Mouse (Mus musculus) hindbrain, embryonic 14.5 days (tissue): ENCODE results near the gene Srsf3. TPM values are rescaled to one million over a fixed set of nuclear protein-coding genes. Genes with fewer than 3 reads are reported as not detected.
A peak's percentile ranks its signal among the peaks of the same experiment; 100 is the strongest.

Experiments used
- ATAC-seq: fragments of 200-750 bp; cut with Nextera tagmentation; 2 replicates; pipeline ENCODE4 v1.8.0; 2017; ENCODE audit warnings: moderate number of reproducible peaks, mild to moderate bottlenecking, moderate TSS enrichment, moderate library complexity; ENCODE audit not compliant: low FRiP score
- DNase-seq: peaks from one replicate; pipeline ENCODE4 v3.0.0-alpha.2; 2015; ENCODE audit warnings: low spot score
- H3K27ac ChIP-seq: fragments of 300-500 bp; sonication (generic); 2 replicates; pipeline ENCODE4 v1.5.1; 2014; ENCODE audit warnings: mild to moderate bottlenecking, moderate library complexity
- H3K27me3 ChIP-seq: fragments of 300-500 bp; sonication (generic); 2 replicates; pipeline ENCODE4 v1.6.1; 2014; ENCODE audit warnings: mild to moderate bottlenecking, low read length, mixed read lengths; ENCODE audit not compliant: control insufficient read depth, insufficient read depth
- H3K36me3 ChIP-seq: fragments of 300-500 bp; sonication (generic); replicated peaks from 2 replicates; pipeline ENCODE4 v1.6.1; 2014; ENCODE audit not compliant: control insufficient read depth, insufficient read depth
- H3K4me1 ChIP-seq: fragments of 300-500 bp; sonication (generic); replicated peaks from 2 replicates; pipeline ENCODE4 v1.6.1; 2014; ENCODE audit warnings: antibody characterized with exemption, low read length, mixed read lengths; ENCODE audit not compliant: control insufficient read depth, insufficient read depth
- H3K4me2 ChIP-seq: fragments of 300-500 bp; sonication (generic); replicated peaks from 2 replicates; pipeline ENCODE4 v1.6.1; 2014; ENCODE audit warnings: mild to moderate bottlenecking, moderate library complexity
- H3K4me3 ChIP-seq: fragments of 300-500 bp; sonication (generic); replicated peaks from 2 replicates; pipeline ENCODE4 v1.5.1; 2014; ENCODE audit warnings: mild to moderate bottlenecking, low read length
- H3K9ac ChIP-seq: fragments of 300-500 bp; sonication (generic); 2 replicates; pipeline ENCODE4 v1.6.1; 2014
- H3K9me3 ChIP-seq: fragments of 300-500 bp; sonication (generic); 2 replicates; pipeline ENCODE4 v1.6.1; 2016; ENCODE audit warnings: low read length; ENCODE audit not compliant: control insufficient read depth
- WGBS: fragments of 180-500 bp; shearing (Covaris S2); extraction: QIAGEN DNeasy Blood & Tissue Kit; methylation state at CpG from one replicate; pipeline ENCODE4 v1.1.7; 2014; 5-methylcytosine and 5-hydroxymethylcytosine counted together
- polyA plus RNA-seq: library from polyadenylated mRNA; unstranded; fragments of >200 nt; fragmentation: Nextera tagmentation; extraction: Ambion mirVana; gene quantifications from 2 replicates; pipeline ENCODE4 v1.2.1, GENCODE M21; 2014

Gene Srsf3
- polyA plus RNA-seq: 446 and 460 TPM in 2 replicates

DNA sequence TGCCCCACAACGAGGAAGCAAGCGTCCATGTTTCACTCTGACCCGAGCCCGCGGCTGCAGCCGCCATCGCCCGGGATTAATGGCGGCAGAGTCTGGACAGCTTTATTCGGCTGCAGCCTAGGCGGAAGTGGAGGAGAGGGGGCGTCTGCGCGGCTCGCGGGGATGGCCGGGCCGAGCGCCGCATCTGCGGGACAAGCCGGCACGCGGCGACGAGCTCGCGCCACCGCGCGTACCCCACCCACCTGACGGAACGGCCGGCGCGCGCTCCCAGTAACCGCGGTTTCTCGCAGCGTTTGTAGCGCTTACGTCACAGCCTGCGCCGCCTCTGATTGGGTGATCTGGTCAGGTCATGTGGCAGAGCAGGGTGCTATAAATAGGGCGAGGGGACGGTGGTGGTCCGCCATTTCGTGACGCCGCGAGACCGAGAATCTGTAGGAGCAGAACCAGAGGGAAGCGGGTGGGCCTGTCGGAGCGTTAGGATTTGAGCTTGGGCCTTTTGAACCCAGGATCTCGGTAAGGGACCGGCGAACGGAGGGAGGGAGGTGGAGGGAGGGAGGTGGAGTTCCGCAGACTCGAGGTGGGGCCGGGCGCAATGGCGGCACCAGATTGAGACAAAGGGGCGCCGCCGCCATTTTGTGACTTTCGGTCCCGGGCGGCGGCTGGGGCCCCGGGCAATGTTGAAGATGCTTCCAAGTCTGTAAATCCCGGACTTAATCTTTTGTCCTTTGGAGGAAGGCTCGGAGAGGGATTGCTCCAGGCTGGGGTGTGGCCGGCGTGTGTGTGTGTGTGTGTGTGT is at the start of gene Srsf3:
Gene Srsf3 (plus strand): TSS at position 355 of the 796 bp plus-strand sequence.
- Histone ChIP-seq H3K4me3 (peak within 1 kb of the TSS; percentile 60), H3K4me2 (peak within 1 kb of the TSS; percentile 99), H3K36me3 (peaks cover 22% of the 10 kb centered on the region), H3K9me3 (no peaks in the 10 kb centered on the region), H3K27ac (peak within 1 kb of the TSS; percentile 94), H3K4me1 (peaks cover 32% of the 10 kb centered on the region), H3K9ac (peak within 1 kb of the TSS; percentile 94), H3K27me3 (no peaks in the 10 kb centered on the region)
- DNase-seq: peak; percentile 100
- peak; percentile 98 for ATAC-seq
- under 1% methylated on average over 77 of the region's 77 CpGs for WGBS

DNA sequence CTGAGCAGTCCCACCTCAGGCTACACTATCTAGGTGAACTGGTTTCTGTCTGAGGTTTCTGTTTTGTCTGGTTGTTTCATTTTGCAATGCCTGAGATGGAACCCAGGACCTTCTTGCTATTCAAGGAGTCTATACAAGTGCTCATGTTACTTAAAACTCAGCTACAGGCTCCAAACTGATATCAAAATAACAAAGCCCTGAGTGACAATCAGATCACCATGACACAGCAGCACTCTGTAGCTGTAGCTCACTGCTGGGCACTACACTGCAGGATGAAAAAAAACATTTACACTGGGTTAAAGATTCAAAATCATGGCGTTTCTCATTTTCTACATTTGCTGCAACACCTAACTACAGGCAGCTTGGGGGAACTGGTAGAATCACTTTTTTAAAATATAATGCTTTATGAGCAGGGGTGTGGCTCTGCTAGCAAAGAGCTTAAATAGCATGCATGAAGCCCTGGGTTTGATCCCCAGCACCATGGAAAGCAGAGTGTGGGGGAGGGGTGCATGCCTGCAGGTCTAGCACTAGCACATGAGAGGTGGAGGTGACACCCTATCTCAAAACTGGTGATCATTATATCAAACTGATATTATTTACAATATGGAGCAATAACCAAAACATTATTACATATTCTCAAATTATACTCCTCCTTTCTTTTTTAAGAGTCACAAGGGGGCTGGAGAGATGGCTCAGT is 47.6 kb upstream of the Srsf3 start:
- WGBS: 89% methylated on average over 1 of the region's 1 CpGs

DNA sequence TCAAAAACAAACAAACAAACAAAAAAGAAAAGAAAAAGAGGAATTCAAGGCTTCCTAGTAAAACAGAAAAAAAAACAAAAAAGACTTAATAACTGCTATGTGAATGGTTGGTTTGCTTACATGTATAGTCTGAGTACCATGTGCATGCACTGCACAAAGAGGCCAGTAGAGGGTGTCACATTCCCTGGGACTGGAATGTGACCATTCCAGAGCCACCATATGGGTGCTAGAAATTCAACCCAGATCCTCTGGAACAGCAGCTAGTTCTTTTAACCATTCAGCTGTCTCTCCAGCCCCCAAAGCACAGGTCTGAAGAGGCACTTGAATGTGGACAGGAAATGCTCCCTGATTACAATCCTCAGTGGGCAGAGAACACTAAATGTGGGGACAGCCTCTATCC is 45.6 kb upstream of the Srsf3 start:
- Histone ChIP-seq H3K4me1 (no peaks in the 10 kb centered on the region), H3K4me3 (no peak overlapping the region), H3K4me2 (no peak overlapping the region), H3K9me3 (no peaks in the 10 kb centered on the region), H3K27me3 (no peaks in the 10 kb centered on the region), H3K36me3 (peaks cover 98% of the 10 kb centered on the region), H3K27ac (no peak overlapping the region), H3K9ac (no peak overlapping the region)
- DNase-seq (no peak), ATAC-seq (no peak)

More for the DNA sequence above, 47.6 kb upstream of the Srsf3 start:
- Histone ChIP-seq H3K4me2 (no peak overlapping the region), H3K4me1 (no peaks in the 10 kb centered on the region), H3K4me3 (no peak overlapping the region), H3K9me3 (no peaks in the 10 kb centered on the region), H3K9ac (no peak overlapping the region), H3K27ac (no peak overlapping the region), H3K36me3 (peaks cover 93% of the 10 kb centered on the region), H3K27me3 (no peaks in the 10 kb centered on the region)
- DNase-seq (no peak), ATAC-seq (no peak)

DNA sequence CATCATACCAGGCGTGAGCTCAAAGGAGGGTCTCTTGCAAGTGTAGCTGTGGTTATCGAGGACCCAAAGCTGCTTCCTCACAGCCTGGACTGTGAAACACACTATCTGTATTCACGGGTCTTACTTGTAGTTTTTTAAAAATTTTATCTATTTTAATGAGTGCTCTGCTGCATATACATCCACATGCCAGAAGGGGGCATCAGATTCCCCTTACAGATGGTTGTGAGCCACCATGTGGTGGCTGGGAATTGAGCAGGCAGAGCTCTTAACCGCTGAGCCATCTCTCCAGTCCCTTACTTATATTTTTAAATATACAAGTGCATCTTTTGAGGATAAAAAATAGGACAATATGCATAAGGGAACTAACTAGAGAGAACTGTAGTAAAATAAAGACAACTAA is 44.7 kb upstream of the Srsf3 start:
- no peak for ATAC-seq
- peak; percentile 68 for DNase-seq
- no peak overlapping the region for H3K27ac ChIP-seq
- no peaks in the 10 kb centered on the region for H3K27me3 ChIP-seq
- H3K4me1 ChIP-seq: no peaks in the 10 kb centered on the region
- no peak overlapping the region for H3K4me3 ChIP-seq
- no peak overlapping the region for H3K4me2 ChIP-seq
- peaks cover 94% of the 10 kb centered on the region for H3K36me3 ChIP-seq
- no peaks in the 10 kb centered on the region for H3K9me3 ChIP-seq
- WGBS: 67% methylated on average over 4 of the region's 4 CpGs
- no peak overlapping the region for H3K9ac ChIP-seq

DNA sequence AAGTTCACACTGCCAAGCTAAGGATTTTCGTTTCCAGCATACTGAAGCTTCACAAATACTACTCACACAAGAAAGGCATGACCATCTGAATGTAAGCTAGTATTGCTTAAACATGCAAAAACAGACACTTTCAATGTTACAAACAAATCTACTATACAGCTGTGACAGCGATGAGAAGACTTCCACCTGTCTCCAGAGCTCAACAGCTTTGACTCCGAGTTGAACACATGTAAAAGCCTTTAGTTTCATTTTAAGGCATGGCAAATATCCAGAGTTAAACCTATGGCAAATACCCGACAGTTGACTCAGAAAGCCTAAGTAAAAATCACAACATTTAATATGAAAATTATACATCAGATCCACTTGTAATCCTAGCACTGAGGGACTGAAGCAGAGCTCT is 44.1 kb upstream of the Srsf3 start:
- no peak overlapping the region for H3K4me3 ChIP-seq
- H3K9me3 ChIP-seq: no peaks in the 10 kb centered on the region
- ATAC-seq (no peak), DNase-seq (no peak)
- H3K27me3 ChIP-seq: no peaks in the 10 kb centered on the region
- H3K9ac ChIP-seq: no peak overlapping the region
- H3K4me1 ChIP-seq: no peaks in the 10 kb centered on the region
- no peak overlapping the region for H3K27ac ChIP-seq
- H3K4me2 ChIP-seq: no peak overlapping the region
- peaks cover 88% of the 10 kb centered on the region for H3K36me3 ChIP-seq
- 94% methylated on average over 4 of the region's 4 CpGs for WGBS

DNA sequence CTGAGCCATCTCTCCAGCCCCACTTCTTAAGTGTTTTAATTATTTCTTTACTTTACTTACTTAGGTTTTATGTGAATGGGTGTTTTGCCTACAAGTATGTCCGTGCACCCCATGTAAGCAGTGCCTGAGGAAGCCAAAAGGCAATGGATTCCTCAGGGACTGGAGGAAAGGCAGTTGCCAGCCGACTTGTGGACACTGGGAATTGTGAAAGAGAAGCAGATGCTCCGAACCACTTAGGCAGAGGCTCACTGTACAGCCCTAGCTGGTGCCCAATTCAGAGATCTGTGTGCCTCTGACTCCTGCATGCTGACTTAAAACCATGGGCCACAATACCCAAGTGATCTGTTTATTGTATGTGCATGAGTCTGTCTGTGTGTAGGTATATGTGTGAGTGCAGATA is 43.4 kb upstream of the Srsf3 start:
- H3K36me3 ChIP-seq: peaks cover 81% of the 10 kb centered on the region
- no peaks in the 10 kb centered on the region for H3K4me1 ChIP-seq
- ATAC-seq (no peak), DNase-seq (no peak)
- no peak overlapping the region for H3K4me2 ChIP-seq
- no peak overlapping the region for H3K9ac ChIP-seq
- no peak overlapping the region for H3K27ac ChIP-seq
- no peaks in the 10 kb centered on the region for H3K9me3 ChIP-seq
- H3K27me3 ChIP-seq: no peaks in the 10 kb centered on the region
- 89% methylated on average over 3 of the region's 3 CpGs for WGBS
- no peak overlapping the region for H3K4me3 ChIP-seq

DNA sequence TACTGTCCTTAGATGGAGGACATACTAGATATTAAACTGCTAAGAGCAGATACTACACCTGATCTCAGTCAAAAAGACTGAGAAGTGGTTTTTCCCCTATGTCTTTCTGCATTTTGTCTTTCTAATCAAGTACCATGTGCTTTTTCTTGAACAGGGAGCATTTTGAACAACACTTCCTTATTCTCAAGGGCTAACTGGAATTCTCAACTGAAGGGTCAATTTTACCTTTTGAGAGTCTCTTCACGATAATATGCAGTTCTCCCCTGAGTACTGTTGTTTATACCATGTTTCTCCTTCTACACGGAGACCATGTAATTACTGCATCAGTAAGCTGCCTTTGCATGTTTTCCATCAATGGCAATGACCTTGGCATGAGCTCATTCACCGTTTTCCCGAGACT is 42.4 kb upstream of the Srsf3 start:
- ATAC-seq (no peak), DNase-seq (no peak)
- Histone ChIP-seq H3K27me3 (no peaks in the 10 kb centered on the region), H3K4me1 (no peaks in the 10 kb centered on the region), H3K9ac (no peak overlapping the region), H3K9me3 (no peaks in the 10 kb centered on the region), H3K4me3 (no peak overlapping the region), H3K27ac (no peak overlapping the region), H3K36me3 (peaks cover 78% of the 10 kb centered on the region), H3K4me2 (no peak overlapping the region)
- 76% methylated on average over 4 of the region's 4 CpGs for WGBS

DNA sequence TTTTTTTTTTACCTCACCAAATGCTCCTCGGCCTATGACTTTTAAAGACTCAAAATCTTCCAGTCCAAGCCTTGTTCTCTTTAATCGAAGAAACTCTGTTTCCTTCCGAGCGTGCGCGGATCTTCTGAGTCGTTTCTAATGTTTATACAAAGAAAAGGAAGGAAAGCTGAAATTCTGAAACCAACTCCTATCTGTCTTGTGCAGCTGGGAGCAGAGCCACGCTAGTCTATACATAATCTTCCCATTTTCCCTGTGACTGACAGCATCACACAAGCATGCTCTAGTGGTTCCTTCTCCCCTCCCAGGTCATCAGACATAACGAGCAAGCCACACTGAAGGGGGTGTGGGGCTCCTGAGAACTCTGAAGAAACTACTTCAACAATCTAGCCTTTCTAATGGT is 41.1 kb upstream of the Srsf3 start:
- ATAC-seq (no peak), DNase-seq (no peak)
- H3K9me3 ChIP-seq: no peaks in the 10 kb centered on the region
- no peak overlapping the region for H3K9ac ChIP-seq
- peaks cover 79% of the 10 kb centered on the region for H3K36me3 ChIP-seq
- H3K27ac ChIP-seq: no peak overlapping the region
- H3K4me1 ChIP-seq: no peaks in the 10 kb centered on the region
- WGBS: 90% methylated on average over 9 of the region's 9 CpGs
- no peak overlapping the region for H3K4me2 ChIP-seq
- H3K4me3 ChIP-seq: no peak overlapping the region
- H3K27me3 ChIP-seq: no peaks in the 10 kb centered on the region

DNA sequence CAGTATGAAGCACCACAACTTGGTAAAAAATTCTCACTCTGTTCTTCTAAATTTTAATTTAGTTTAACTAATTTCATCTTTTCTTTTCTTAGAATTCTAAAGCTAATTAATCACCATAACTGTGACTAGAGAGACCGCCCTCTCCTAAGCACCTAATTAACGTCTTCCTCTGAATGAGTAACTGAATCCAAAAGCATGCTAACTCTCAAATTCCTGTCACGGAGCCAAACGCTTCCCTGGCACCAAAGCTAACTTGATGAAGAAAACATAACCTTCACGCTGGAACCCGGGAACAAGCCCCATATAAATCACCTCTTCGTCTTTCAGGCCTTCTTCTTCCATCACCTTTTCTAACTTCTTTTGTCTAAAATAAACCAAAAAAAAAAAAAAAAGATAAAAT is 40.3 kb upstream of the Srsf3 start:
- Histone ChIP-seq H3K36me3 (peaks cover 79% of the 10 kb centered on the region), H3K9ac (no peak overlapping the region), H3K9me3 (no peaks in the 10 kb centered on the region), H3K4me3 (no peak overlapping the region), H3K4me2 (no peak overlapping the region), H3K4me1 (no peaks in the 10 kb centered on the region), H3K27me3 (no peaks in the 10 kb centered on the region), H3K27ac (no peak overlapping the region)
- ATAC-seq: no peak
- 55% methylated on average over 7 of the region's 7 CpGs for WGBS
- DNase-seq: peak; percentile 45
